Mouse (Mus musculus) MEL (cell line): ENCODE measurements around the gene Arpc1b. TPM values are rescaled to one million over a fixed set of nuclear protein-coding genes. Genes with fewer than 3 reads are reported as not detected.
A peak's percentile ranks its signal among the peaks of the same experiment; 100 is the strongest.

Source experiments
- DNase-seq: peaks from one replicate; pipeline ENCODE4 v3.0.0; 2011; ENCODE audit warnings: low read depth, low spot score
- H3K27ac ChIP-seq: 2 replicates; pipeline ENCODE4 v1.5.1; 2012; ENCODE audit warnings: low read depth, mild to moderate bottlenecking, control low read depth, low read length, moderate library complexity; ENCODE audit not compliant: control insufficient read depth
- H3K27me3 ChIP-seq, 2 experiments: fragments of 150-350 bp in 1 of 2; sonication (generic) in 1 of 2; 2 replicates each; pipeline ENCODE4 v1.6.1; 2012; ENCODE audit warnings: low read length in 2 of 2, mild to moderate bottlenecking in 2 of 2, improper control_type of control experiment in 1 of 2, moderate library complexity in 1 of 2; ENCODE audit not compliant: insufficient read depth in 2 of 2, control insufficient read depth in 1 of 2
- H3K36me3 ChIP-seq, 2 experiments: 2 replicates each; pipeline ENCODE4 v1.6.1; 2012 to 2014; ENCODE audit warnings: low read length in 2 of 2, improper control_type of control experiment in 1 of 2, inconsistent platforms in 1 of 2, mild to moderate bottlenecking in 1 of 2; ENCODE audit not compliant: insufficient read depth in 2 of 2, control insufficient read depth in 1 of 2
- H3K4me1 ChIP-seq, 2 experiments: fragments of 150-350 bp in 1 of 2; sonication (generic) in 1 of 2; 2 replicates each; pipeline ENCODE4 v1.6.1; 2012; ENCODE audit warnings: low read length in 2 of 2, improper control_type of control experiment in 1 of 2, mild to moderate bottlenecking in 1 of 2; ENCODE audit not compliant: insufficient read depth in 2 of 2, control insufficient read depth in 1 of 2
- H3K4me3 ChIP-seq, 2 experiments: fragments of 150-350 bp in 1 of 2; sonication (generic) in 1 of 2; 2 replicates each; pipeline ENCODE4 v1.5.1; 2012; ENCODE audit warnings: low read depth in 2 of 2, low read length in 2 of 2, mild to moderate bottlenecking in 2 of 2, moderate library complexity in 2 of 2, control low read depth in 1 of 2, improper control_type of control experiment in 1 of 2; ENCODE audit not compliant: control insufficient read depth in 1 of 2, insufficient read depth in 1 of 2
- H3K79me2 ChIP-seq: 2 replicates; pipeline ENCODE4 v1.6.1; 2012; ENCODE audit warnings: mild to moderate bottlenecking, low read length, moderate library complexity; ENCODE audit not compliant: control insufficient read depth, poor library complexity, insufficient read depth
- H3K9ac ChIP-seq: 2 replicates; pipeline ENCODE4 v1.6.1; 2012; ENCODE audit warnings: low read depth, mild to moderate bottlenecking, control low read depth, low read length, moderate library complexity; ENCODE audit not compliant: control insufficient read depth, poor library complexity, severe bottlenecking
- H3K9me3 ChIP-seq: fragments of 150-350 bp; sonication (generic); replicated peaks from 2 replicates; pipeline ENCODE4 v1.6.1; 2012; ENCODE audit warnings: mild to moderate bottlenecking, low read length, improper control_type of control experiment, moderate library complexity; ENCODE audit not compliant: insufficient read depth
- CHD1 ChIP-seq: IDR thresholded peaks from 2 replicates; pipeline ENCODE4 v1.6.1; 2012; ENCODE audit warnings: low read depth, mild to moderate bottlenecking, inconsistent platforms, low read length, improper control_type of control experiment
- CTCF ChIP-seq, 3 experiments: IDR thresholded peaks in 2 of 3; conservative IDR thresholded peaks in 1 of 3; 2 replicates each; pipeline ENCODE4 v1.5.1; 2011 to 2012; ENCODE audit warnings: low read length in 3 of 3, low read depth in 2 of 3, mild to moderate bottlenecking in 2 of 3, improper control_type of control experiment in 1 of 3, inconsistent platforms in 1 of 3, mixed read lengths in 1 of 3, moderate library complexity in 1 of 3; ENCODE audit not compliant: control insufficient read depth in 1 of 3, insufficient read depth in 1 of 3, poor library complexity in 1 of 3, severe bottlenecking in 1 of 3
- JUND ChIP-seq: IDR thresholded peaks from 2 replicates; pipeline ENCODE4 v1.6.1; 2011; ENCODE audit warnings: low read depth, mild to moderate bottlenecking, improper control_type of control experiment, low read length
- MAFK ChIP-seq: IDR thresholded peaks from 2 replicates; pipeline ENCODE4 v1.6.1; 2011; ENCODE audit warnings: low read depth, mild to moderate bottlenecking, low read length, improper control_type of control experiment, borderline replicate concordance
- MYB ChIP-seq: IDR thresholded peaks from 2 replicates; pipeline ENCODE4 v1.6.1; 2011; ENCODE audit warnings: mild to moderate bottlenecking, low read depth, low read length, improper control_type of control experiment
- POLR2AphosphoS2 ChIP-seq: IDR thresholded peaks from 2 replicates; pipeline ENCODE4 v1.6.1; 2011; ENCODE audit warnings: low read length, improper control_type of control experiment
- POLR2AphosphoS5 ChIP-seq: IDR thresholded peaks from 2 replicates; pipeline ENCODE4 v1.6.1; 2012; ENCODE audit warnings: low read depth, borderline replicate concordance, mild to moderate bottlenecking, inconsistent platforms, low read length, moderate library complexity, mixed read lengths
- RAD21 ChIP-seq: IDR thresholded peaks from 2 replicates; pipeline ENCODE4 v1.6.1; 2011; ENCODE audit warnings: mild to moderate bottlenecking, low read depth, low read length, improper control_type of control experiment
- SMC3 ChIP-seq: IDR thresholded peaks from 2 replicates; pipeline ENCODE4 v1.6.1; 2011; ENCODE audit warnings: low read depth, low read length, improper control_type of control experiment
- TAL1 ChIP-seq: IDR thresholded peaks from 2 replicates; pipeline ENCODE4 v1.6.1; 2012; ENCODE audit warnings: mild to moderate bottlenecking, inconsistent platforms, low read length, moderate library complexity, mixed read lengths
- ZC3H11A ChIP-seq: IDR thresholded peaks from 2 replicates; pipeline ENCODE4 v1.6.1; 2012; ENCODE audit warnings: low read depth, mild to moderate bottlenecking, inconsistent platforms, low read length, improper control_type of control experiment
- ZNF384 ChIP-seq: IDR thresholded peaks from 2 replicates; pipeline ENCODE4 v1.6.1; 2012; ENCODE audit warnings: low read depth, mild to moderate bottlenecking, inconsistent platforms, low read length, improper control_type of control experiment
- polyA plus RNA-seq, 2 experiments: library from polyadenylated mRNA; stranded (reverse) in 1 of 2; unstranded in 1 of 2; fragments of >175 nt in 1 of 2; fragments of >200 nt in 1 of 2; gene quantifications; 2 replicates each; pipeline versions ENCODE4 v1.2.1 to v1.2.4; 2012; ENCODE audit warnings: low replicate concordance in 2 of 2, low read depth in 1 of 2; ENCODE audit not compliant: insufficient read length in 2 of 2, insufficient read depth in 1 of 2, missing spikeins in 1 of 2
- total RNA-seq: library from RNA; depleted of rRNA; stranded (reverse); fragments of 300-350 nt; gene quantifications from 2 replicates; pipeline ENCODE4 v1.2.3, GENCODE M21; 2012

The Arpc1b gene
- total and polyA plus RNA-seq, 3 experiments = 143 to 708 (median 432) TPM

DNA sequence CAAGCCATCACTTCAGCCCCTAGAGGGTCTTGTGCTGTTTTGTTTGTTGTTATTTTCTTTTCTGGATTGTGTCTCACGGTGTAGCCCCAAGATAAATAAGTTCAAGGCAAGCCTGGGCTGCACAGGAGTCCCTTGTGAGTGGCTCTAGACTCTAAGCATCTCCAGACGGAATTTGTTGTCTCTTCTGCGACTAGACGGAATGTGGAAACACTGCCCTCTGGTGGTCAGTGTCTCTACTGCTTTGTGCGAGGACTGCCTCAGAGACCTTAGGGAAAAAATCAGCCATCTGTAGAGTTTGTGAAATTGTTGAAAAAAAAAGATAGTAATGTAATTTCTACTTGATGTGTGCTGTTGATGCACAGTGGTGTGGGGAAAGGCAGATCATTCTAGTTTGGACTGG, 44.3 kb upstream of the Arpc1b start (continued):
- TF ChIP-seq ZNF384 (no peak), POLR2AphosphoS5 (no peak)

DNA sequence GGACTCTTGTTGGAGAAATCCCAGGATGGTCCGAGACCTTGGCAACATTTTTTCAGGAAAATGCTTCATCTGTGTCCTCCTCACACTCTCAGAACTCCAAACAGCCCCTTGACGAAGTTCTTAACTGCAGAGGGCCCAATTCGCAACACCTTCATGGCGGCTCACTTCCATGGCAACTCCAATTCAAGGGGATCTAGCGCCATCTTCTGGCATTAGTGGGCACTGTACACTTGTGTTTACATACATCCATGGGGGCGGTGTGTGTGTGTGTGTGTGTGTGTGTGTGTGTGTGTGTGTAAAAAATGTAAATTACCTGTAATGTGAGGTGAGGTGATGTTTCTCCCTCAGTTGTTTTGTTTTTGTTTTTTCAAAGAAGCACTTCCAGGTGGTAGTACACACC, 42.7 kb upstream of the Arpc1b start:
- Histone ChIP-seq H3K4me3 (no peak overlapping the region), H3K4me1 (no peaks in the 10 kb centered on the region), H3K27me3 (no peaks in the 10 kb centered on the region; a peak in 1 of 4 replicates), H3K9ac (no peak overlapping the region), H3K36me3 (no peaks in the 10 kb centered on the region), H3K79me2 (no peaks in the 10 kb centered on the region), H3K27ac (no peak overlapping the region), H3K9me3 (no peaks in the 10 kb centered on the region)
- TF ChIP-seq ZC3H11A (peak; percentile 67), RAD21 (peak; percentile 82), POLR2AphosphoS2 (no peak), CTCF (IDR thresholded peaks at IDR 0.05 in 2 of 3, conservative IDR thresholded peaks at IDR 0.05 in 1 of 3; ENCODE audit: control insufficient read depth in 1 of 3, insufficient read depth in 1 of 3, low read depth in 2 of 3, low read length in 3 of 3, poor library complexity in 1 of 3, severe bottlenecking in 1 of 3) (peak; percentile 49 to 90 (median 72)), SMC3 (peak; percentile 66)
- peak; percentile 83 for DNase-seq

DNA sequence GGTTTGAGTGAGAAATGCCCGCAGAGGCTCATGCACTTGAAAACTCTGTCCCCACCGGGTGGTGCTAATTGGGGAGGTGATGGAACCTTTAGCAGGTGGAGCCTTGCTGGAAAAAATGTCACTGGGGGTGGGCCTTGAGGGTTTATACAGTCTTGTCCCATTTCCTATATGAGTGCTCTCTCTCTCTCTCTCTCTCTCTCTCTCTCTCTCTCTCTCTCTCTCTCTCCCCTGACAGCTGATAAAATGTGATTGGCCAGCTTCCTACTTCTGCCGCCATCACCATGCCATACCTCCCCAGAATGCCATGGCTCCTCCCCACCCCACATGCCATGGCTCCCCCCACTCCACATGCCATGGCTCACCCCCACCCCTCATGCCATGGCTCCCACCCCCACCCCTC, 38.9 kb upstream of the Arpc1b start:
- H3K4me1 ChIP-seq = no peaks in the 10 kb centered on the region
- TF ChIP-seq JUND = peak; percentile 92; the same call in 1 of the 2 replicates
- no peak for TF ChIP-seq TAL1
- TF ChIP-seq CHD1 = no peak
- TF ChIP-seq MYB = no peak
- TF ChIP-seq MAFK = no peak
- DNase-seq = no peak
- H3K27me3 ChIP-seq = 0 out of 4 replicates have a peak, but pooled peaks cover 0 to 2% of the 10 kb centered on the region in 2 experiments
- no peaks in the 10 kb centered on the region for H3K9me3 ChIP-seq
- no peak overlapping the region for H3K4me3 ChIP-seq
- no peaks in the 10 kb centered on the region for H3K79me2 ChIP-seq
- no peaks in the 10 kb centered on the region for H3K36me3 ChIP-seq
- no peak overlapping the region for H3K9ac ChIP-seq
- H3K27ac ChIP-seq = no peak overlapping the region
